Mouse (Mus musculus): ENCODE measurements around the gene Elf2.
A peak's percentile ranks its signal among the peaks of the same experiment; 100 is the strongest.

Elf2 gene

DNA sequence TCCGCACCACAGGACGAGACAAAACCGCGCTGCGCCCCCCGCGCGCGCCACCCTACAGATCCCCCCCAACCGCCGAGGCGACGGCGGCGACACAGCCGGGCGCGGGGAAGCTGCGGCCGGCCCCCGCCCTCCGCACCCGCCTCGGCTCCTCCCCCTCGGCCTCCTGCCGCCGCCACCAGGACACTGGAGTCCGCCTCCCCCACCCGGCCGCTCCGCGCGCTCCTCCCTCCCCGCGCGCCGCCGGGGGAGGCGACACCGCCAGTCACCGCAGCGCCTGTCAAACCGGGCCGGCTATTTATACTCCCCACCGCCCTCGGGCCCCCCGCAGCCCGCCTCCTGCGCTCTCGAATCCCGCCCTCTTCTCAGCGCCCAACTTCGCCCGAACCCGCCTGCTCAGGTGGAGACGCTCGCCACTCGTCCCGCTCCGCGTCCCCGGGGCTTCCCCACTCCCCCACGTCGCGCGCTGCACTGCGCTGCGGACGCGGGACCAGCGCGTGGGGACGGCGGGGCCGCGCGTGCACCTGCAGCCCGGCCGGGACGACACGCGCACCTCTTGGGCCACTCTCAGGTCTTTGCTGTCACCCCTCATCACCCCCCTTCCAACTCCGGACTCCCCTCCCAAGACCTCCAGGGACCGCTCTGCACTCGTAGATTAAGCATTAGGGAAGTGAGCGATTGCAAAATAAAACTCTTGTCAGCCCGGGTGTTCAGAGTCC is at the start of gene Elf2:
Gene Elf2, minus strand, starts transcription at position 112 of the 716 bp plus-strand sequence.
- DNase-seq = peak; percentile 96

DNA sequence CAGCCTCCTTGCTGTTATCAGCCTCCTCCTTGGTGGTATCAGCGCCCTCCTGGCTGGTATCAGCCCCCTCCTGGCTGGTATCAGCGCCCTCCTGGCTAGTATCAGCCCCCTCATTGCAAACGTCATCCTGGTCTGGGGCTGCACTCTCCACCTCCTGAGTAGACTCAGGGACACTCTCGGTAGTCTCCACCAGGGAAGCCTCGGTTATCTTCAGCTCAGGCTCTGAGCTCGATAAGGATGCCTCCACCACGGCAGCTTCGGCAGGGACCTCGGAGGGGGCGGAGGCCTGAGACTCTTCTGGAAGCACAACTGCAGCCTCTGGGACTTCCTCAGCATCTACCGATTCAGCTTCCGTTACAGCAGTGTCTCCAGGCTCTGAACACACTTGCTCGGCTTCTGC is 48.4 kb upstream of the Elf2 start:
- DNase-seq = peak; percentile 84

DNA sequence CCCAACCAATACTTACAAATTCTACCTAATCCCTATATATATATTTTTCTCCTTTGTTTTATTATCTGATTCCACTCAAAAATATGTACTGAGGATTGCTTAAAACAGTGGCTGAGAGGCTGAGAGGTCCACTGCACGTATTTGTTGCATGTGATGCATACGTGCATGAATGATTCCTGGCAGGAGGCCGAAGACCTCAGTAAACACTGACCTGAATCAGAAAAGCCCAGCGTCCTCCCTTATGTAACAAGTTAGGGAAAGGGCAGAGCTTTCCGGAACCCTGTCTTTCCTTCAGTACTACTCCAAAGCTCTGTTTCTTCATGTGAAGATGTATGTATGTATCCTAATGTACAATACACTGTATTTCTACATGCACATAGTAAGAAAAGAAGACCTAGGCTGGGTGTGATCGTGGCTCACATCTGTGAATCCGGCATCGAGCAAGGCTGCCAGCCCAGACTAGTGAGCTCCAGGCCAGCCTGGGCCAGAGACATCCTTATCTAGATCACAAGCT is 47.5 kb upstream of the Elf2 start:
- DNase-seq = peak; percentile 40

DNA sequence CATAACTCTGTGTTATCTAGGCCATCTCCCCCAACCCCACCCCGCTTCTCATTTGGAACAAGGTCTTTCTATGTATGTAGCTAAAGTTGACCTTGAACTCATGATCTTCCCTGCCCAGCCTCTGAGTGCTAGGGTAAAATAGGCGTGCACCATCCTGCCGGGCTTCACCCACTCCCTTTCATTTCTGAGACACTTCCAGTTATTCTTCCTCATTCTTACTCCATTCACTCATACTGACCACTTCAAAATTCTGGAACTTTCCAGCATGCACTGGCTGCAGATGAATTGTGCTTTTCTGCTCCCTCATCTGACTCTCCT is 46.6 kb upstream of the Elf2 start:
- no peak for DNase-seq

DNA sequence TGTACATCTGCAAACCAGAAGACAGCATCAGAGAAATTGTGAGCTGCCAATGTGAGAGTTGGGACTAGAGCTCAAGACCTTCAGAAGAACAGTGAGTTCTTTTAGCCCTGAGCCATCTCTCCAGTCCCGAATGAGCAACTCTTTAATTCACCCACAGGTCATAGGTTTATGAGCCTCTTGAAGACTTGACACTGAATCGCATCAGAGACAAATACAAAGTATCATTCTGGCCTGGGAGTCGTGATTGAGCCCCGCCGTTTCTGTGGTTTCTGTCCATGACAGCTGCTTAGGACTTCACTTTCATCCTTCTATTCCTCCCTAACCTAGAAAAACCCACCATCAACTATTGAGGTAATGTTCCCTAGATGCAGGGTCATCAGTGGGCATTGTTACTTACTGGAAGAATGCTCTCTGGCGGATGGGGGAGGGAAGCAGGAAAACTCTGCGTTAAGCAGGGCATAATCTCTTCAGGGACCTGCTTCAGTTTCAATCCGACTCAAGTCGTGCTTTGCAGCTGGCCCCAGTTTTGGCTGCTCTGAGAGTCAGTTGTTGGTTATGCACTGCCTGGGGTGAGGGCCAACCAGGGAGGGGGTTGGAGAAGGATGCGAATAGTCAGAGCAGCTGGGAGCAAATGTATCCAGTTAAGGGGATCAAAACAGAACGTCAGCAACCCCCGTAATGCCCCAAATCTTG is 46.1 kb upstream of the Elf2 start:
- no peak for DNase-seq

DNA sequence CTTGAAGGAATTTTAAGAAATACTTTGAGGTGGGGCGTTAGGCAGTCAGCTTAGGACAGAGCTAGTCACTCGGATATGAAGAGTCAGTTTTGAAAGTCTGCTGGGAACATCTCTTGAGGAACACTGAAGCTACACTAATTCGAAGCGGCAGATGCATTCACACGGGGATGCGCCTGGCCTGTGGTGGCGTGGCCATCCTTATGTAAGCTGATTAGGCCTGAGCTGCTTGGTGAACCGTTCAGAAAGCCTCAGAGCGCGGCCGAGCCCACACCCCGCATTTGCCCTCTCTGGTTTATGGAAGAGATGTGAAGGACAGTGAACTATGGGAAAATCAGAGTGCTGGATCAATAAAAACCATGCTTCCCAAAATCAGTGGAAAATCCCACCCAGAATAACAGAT is 42.9 kb upstream of the Elf2 start:
- DNase-seq = no peak

DNA sequence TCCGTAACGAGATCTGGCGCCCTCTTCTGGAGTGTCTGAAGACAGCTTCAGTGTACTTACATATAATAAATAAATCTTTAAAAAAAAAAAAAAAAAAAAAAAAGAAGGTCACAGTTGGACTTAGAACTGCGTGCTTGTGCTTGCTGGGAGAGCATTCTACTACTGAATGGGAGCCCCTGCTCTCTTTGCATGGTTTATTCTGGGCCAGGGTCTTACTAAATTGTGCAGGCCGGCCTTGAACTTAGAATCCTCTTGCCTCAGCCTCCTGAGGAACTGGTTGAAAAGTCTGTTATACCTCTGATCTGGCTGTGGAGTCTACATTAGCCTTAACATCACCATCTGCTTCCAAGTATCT is 40.2 kb upstream of the Elf2 start:
- DNase-seq = no peak

DNA sequence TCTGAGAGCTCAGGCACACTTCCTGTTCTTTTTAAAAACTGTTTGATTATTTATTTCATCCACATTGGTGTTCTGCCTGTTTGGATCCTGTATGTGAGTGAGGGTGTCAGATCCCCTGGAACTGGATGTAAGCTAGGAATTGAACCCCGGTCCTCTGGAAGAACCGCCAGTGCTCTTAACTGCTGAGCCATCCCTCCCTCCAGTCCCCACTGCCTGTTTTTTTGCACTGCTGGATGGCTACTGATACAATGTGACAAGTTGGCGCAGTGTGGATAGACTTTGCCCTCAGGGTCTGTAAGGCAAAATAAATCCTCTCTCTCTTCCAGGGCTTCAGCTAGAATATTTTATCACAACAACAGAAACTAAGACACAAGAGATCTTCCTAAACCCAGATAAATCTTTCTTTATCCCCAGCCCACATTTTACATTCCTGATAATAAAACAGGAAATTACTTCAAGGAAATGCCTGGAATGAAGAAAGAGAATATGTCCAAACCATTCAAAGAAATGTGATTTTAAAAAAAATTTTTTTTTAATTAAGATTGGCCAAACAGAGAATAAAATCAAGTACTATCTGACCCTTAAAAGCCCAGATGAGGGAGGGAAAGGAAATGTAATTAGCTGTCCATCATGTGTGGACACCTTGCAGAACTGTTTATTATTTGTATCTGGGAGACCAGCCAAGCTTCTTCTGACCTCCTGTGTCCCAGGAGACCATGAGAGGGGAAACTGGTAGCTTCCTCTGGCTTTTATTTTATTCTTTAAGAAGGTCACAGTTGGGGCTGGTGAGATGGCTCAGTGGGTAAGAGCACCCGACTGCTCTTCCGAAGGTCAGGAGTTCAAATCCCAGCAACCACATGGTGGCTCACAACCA is 39.6 kb upstream of the Elf2 start:
- no peak for DNase-seq

DNA sequence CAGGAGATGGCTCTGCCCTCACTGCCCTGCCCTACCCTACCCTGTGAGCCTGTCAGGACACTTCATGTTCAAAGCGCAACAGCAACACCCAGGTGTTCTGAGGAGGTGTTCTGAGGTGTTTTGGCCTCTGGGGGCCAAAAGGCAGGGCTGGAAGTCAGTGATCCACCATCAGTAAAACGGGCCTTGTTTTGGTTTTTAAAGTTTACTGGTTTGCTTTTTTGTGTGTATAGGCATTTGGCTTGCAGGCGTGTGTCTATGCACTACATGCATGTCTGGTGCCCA is 38.1 kb upstream of the Elf2 start:
- DNase-seq = no peak

DNA sequence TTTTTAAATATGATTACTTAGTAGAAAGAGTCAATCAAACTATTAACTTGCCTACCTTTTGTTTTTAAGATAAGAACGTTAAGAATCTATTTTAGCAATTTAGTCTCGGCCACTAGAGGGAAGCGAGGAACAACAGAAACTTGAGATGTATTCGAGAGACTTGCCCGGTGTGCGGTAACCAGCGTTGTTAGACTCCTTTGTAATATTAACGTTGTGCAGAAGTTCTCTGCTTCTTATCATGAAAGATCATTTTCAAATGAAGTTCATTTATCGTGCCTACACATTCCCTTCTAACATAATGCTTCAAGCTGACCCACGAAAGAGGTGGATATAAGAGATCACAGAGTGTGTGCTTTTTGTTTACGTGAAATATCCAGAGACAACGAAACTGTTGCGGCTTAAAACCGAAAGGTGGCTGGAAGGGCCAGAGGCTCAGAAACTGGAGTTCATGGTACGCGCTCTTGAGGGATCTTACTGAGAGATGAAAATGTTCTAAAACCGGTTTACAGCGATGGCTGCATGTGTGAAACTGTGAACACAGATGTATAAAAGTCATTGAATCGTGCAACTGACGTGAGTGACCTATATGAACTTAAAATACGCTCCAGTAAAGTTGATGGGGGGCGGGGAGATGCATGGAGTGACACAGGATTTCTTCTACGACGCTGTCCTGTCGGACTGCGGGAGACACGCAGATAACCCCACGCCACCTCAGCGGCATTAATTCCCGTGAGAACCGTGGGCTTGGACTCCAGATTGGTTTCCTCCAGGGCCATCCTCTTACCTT is 37.6 kb upstream of the Elf2 start:
- DNase-seq = peak; percentile 46

DNA sequence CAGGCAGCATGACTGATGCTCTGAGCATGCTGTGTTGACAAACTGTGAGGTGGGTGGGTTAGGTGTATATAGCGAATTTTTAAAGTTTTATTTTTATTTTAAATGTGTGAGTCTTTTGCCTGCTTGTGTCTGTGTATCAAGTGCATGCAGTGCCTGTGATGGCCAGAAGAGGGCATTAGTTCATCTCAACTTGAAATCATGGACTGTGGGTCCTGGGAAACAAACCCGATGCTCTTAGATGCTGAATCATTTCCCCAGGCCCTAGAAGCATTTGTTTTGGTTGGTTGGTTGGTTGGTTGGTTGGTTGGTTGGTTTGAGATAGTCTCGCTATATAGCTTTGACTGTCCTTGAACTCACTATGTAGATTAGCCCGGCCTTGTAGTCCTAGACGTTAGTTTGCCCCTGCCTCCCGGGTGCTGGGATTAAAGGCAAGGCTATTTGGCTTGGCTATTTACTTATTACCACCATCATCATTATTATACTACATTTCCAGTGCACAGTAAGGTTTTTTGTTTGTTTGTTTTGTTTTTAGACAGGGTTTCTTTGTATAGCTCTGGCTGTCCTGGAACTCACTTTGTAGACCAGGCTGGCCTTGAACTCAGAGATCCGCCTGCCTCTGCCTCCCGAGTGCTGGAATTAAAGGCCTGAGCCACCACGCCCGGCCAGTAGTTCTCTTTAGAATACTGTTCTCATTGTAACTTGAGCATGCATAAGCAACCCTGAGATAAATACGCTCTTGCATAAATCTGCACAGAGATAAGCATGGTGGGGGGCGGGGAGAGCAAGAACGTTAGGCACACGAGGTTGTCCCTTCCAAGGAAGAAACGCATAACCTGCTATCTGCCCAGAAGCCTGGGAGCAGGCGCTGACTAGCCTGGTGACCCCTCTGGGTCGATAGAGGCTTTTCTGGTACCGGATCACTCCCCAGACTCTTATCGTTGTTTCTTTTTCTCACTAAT is 35.1 kb upstream of the Elf2 start:
- peak; percentile 82 for DNase-seq

DNA sequence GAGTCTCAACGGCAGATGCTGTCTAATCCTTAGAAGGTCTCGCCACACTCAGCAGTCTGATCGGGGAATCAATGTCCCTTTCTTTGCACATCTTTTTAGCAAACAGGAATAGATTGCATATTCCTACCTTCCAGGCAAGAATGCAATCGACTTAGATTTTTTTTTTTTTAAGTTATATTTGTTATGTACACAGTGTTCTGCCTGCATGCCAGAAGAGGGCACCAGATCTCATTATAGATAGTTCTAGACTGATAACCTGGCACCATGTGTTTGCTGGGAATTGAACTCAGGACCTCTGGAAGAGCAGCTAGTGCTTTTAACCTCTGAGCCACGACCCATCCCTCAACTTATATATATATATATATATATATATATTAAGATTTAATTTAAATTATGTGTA is 33.1 kb upstream of the Elf2 start:
- DNase-seq = no peak

DNA sequence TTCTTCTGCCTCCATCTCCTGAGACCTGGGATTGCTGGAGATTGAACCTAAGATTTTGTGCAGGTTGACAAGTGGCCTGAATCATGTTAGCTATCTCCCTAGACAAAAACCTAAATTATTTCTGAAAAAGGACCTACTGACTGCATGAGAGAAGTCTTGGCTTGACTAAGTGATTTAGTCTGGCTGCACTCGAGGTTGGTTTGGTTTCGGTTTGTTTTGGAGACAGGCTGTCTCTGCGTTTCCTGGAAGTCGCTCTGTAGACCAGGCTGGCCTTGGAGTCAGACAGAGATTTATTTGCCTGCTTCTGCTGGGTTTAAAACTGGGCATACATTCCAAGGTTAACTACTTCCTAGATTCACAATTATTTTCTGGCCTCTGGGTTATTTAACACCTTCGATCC is 32.4 kb upstream of the Elf2 start:
- DNase-seq = no peak

DNA sequence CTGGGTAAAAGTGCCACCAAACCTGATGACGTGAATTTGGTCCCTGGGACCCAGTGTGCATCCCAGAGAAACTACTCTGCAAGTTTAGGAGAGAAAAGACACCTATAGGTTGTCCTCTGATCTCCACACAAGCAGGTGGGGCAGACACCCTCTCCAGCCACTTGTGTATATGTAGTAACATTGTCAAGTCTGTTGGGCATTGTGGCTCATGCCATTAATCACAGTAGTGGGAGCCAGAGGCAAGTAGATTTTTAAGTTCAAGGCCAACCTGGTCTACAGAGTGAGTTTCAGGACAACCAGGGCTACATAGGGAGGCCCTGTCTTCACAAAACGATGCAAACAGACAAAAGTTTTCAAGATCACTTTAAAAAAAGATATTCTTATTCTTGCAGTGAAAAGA is 31.4 kb upstream of the Elf2 start:
- no peak for DNase-seq

DNA sequence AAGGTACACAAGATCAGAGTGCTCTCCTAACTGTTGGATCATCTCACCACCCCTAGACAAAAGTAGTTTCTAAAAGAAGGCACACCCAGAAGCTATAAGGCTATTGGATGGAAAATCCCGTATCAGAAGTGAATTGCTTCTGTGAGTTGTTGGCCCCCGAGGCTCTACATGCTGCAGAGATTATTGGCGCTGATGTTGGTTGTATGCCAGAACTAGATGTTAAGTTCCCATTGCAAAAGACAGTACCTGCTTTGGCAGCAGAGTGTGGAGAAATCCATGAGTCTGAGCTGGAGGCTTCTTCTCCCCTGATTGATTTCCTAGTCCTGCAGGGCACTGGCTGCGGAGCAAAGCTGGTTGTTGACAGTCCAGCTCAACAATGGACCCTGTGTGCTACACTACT is 27.5 kb upstream of the Elf2 start:
- DNase-seq = no peak

DNA sequence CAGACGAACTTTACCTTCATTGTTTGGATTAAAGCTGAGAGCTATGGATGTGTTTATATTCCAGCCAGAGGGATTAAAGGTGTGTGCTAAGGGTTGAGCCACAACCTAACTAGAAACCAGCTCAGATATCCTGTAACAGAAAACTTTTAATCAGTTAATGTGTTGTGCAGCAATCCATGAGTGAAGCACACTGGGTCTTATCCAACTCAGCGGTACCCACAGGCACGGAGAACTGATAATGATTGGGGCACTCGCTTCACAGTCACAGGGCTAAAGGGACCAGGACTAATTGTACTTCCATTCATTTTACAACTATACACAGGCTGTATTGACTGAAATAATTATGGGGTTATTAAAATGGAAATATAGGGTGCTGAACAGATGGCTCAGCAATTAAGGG is 26.5 kb upstream of the Elf2 start:
- peak; percentile 61 for DNase-seq

DNA sequence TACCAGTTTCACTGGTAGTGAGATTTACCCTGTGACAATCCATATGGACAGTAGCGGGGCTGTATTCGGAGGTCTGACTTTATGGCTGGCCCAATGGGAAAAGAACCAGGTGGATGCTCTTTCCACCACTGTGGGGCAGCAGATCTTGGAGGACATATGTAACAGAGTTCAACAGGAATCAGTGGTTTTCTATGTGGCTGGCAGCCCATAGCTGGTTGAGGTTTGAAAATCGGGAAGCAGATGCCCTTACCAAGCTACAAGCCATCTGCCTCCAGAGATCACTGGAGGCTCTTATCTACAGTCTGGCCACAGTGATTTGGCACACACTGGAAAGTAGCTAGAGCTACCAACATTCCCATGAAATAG is 25.0 kb upstream of the Elf2 start:
- DNase-seq = no peak

DNA sequence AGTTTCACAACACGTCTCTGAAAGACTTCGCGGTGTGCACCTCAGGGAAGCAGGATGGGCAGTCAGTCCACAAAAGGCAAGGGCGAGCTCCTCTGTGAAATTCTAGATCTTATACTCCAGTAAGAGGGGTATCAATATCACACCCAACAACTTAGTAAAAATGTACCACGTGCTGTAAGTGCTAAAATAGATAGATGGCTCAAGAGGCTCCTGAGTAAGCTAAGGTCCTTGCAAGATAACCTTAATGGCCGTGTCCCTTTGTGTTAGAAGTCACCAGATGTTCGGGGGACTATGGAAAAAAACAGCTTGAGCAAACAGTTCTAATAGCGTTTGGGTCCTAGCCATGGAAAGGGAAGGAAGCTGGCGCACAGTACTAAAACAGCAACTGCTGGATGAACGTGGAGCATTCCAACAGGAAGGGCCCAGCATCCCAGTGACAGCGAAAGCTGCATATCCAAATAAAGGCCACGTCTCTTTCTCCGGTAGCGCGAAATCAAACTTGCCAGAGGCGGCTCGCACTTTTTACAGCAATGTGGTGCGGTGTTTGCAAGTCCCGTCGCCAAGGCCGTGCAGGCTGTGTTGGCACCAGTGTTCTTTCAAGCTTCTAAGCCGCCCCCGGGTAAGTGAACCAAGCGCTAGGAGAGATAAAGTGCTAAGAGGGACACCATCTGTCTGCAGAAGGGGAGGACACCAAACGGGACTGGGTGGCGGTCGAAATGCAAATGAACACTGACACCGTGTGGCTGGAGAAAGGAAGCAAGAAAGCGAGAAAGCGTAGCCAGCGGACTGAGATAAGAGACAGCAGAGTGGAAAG is 24.4 kb upstream of the Elf2 start:
- peak; percentile 87 for DNase-seq

DNA sequence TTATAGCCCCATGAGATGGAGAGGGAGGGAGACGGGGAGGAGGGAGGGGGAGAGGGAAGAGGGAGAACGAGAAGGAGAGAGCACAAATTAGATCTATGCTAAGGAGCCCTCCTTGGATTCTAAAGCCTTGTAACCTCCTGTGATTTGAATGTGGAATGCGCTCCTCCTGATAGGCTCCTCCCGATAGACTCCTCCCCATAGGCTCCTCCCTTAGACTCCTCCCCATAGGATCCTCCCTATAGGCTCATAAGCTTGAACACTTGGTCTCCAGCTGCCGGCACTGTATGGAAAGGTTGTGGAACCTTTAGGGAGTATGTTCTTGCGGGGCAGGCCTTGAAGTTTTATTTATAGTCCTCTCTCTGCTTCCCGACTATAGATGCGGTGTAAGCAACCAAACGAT is 20.6 kb upstream of the Elf2 start:
- DNase-seq = peak; percentile 51

DNA sequence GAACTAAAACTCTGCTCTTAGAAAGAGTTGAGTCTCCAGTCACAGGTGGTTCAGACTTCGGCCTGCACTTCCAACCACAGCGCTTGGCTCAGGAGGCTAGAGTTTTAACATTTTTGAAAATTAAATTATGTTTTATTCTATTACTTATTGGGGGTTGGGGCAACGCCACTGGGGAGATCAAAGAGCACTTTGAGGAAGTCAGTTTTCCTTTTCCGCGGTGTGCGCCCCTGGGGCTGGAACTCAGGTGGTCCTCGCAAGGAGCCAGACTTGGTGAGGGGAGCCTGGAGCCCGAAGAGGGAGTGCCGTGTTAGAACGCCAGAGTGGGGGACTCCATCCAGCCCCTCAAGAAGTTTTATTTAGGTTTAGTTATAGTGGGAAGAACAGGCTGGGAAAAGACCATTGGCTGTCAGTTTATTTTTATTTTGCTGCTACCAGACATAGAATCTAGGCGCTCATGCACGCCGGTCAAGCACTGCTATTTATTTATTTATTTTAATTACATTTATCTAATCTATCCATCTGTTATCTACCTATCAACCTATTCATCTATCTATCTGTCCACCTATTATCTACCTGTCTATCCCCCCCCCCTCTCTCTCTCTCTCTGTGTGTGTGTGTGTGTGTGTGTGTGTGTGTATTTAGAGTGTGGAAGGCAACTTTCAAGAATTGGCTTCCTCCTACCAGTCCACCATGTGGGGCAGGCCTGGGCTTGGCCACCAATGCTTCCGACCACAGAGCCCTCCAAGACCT is 19.3 kb upstream of the Elf2 start:
- DNase-seq = no peak

All from liver (tissue).